Mouse (Mus musculus): Measurements from ENCODE around the gene Lrrc41.

Lrrc41 gene

DNA sequence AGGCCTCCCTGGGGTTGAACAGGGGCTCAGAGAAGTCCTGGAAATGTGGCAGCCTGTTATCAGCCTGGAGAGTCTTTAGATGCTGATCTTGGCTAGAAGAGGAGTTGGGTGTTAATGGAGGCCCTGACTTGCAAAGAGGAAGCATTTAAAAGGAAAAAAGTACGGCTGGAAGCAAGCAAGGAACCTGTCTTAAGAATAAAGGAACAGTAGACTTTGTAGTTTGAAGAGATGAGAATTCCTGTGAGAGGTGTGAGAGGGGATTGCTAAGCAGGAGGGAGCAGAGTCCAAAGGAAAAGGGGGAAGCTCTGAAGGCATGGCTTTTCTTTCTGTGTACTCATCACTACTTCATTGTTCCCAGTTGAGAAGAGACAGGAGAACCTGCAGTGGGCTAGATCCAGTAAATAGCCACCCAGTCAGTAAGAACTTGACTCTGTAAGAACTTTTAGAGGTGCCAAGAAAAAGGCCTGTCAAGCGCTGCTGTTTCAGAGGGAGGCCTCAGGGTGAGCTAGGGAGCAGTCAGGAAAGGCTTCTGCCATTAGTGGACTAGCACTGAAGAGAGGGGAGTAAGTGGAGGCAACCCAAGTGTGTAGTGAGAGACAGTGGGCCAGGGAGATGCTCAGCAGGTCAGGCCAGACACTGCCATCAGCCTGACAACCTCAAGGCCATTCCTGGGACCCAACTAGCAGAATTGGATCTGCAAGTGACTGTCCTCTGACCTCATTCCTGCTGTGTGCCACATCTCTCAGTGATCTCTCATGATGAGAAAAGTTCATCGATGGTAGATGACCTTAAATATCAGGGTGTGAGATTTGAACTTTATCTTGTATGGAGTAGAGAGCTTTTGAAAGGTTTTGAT lies 2.4 kb downstream of the Lrrc41 start:
- DNase-seq (ENCODE audit: low spot score) = peak; percentile 45

DNA sequence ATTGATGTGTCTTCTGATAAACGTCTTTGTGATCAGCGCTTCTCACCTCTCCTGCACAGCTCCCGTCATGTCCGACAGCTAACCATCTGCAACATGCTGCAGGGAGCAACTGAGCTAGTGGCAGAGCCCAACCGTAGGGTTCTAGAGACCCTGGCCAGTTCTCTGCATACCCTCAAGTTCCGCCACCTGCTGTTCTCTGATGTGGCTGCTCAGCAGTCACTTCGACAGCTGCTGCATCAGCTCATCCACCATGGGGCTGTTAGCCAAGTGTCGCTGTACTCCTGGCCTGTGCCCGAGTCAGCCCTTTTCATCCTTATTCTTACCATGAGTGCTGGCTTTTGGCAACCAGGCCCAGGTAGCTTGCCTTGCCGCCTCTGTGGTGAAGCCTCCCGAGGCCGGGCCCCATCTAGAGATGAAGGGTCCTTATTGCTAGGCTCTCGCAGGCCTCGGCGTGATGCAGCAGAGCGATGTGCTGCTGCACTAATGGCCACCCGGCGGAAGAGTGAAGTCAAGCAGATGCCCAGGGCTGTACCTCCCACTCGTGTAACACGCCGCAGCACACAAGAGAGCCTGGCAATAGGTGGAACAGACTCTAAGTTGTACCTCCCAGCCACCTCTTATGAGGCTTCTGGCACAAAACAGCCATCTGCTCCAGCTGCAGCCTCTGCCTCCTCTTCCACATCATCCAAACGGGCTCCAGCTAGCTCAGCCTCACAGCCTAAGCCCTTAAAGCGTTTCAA lies 13.6 kb downstream of the Lrrc41 start:
- DNase-seq (ENCODE audit: low spot score) = no peak

DNA sequence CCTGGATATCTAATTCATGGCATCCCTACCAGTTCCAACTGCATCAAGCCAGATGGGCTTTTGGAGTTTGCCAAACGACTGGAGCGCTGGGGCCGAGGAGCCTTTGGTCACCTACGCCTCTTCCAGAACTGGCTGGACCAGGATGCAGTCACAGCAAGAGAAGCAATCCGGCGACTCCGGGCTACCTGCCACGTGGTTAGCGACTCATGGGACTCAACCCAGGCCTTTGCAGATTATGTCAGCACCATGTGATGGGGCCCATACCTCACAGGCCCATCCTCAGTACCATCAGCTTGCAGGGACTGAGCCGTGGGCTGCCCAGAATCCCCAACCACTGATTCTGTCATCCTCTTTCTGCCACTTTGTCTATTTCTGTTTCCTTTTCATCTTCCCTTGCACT lies 21.2 kb downstream of the Lrrc41 start:
- no peak for DNase-seq (ENCODE audit: low spot score)

DNA sequence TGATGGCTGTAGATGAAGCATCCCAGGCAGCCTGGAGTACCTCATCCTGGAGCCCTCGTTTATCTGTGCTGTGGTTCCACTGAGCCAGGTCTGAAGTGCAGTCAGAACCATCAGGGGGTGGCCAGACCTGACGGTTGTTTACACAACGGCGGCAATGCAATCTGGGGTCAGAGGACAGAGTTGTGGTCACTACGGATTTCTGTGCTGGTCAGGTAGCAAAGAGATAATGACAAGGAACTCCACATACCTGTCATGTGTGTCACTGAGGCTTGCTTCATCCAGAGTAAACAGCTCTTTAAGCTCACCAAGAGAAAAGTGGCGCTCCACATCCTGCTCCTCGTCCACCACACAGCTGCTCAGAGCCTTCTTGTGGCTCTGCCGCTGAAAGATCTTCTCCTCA lies 22.1 kb downstream of the Lrrc41 start:
- no peak for DNase-seq (ENCODE audit: low spot score)

DNA sequence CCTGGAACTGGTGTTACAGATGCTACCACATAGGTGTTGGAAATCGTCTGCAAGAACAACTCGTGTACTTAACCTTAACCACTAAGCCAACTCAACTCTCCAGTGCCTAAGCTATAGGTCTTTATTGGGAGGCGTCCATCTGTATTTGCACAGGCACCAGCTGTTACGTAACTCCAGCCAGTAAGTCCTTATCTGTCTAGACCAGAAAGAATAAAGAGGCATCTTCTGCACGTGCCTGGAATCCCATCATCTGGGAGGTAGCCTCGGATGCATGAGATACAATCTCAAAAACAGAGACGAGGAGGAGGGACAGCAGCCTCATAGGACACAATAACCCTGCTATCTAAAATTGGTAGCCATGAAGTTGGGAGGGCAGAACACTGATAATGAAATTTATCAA lies 25.9 kb downstream of the Lrrc41 start:
- DNase-seq (ENCODE audit: low spot score) = peak; percentile 60

DNA sequence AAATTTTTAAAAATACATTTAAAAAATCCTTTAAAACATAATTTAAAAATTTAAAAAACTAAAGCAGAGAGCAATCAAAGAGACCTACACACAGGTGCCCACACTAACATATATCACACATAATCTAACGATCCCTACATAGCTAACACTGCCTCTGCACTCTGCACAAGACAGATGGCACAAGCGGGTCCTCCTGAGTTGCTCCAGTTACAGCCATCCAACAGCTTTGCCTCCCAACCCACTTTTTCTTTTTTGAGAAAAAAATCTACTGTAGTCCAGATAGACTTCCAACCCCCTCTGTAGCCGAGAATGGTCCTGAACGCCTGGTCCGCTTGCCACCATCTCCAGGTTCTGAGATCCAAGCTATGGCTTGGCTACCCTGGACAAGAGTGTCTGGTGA lies 30.2 kb downstream of the Lrrc41 start:
- no peak for DNase-seq (ENCODE audit: low spot score)

DNA sequence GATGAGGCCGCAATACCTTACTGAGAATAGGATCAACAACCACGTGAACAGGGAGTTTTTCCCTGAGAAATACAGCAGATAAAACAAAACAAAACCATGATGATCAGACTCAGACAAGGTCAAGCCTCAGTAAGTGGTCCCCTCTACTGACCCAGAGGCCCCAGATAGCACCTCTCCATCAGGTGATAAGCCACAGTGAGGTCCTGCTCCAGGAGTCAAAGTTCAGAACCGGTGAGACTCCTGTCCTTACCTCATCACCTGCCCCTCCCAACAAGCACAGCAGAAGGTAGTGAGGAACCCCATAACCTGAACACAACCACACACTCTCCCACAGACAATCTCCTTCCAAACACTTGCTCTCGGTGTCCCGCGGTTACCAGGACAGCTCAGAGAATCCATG lies 35.6 kb downstream of the Lrrc41 start:
- no peak for DNase-seq (ENCODE audit: low spot score)

DNA sequence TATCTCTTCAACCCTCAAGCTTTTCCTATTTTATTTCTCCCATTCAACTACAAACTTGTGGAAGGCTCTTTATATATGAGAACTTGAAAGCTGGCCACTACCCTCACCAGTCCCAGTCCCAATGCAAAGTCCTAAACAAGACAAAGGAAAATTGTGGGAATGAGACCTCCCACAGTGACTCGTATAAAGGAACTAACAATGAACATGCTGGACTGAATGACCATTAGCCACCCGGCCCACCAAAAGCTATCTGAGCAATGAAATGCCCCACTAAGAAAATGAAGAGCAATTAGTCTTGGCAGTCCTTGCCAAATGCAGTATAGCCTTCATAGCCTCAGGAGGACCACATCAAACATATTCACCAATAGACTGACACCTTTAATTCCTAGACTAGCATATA lies 36.4 kb downstream of the Lrrc41 start:
- DNase-seq (ENCODE audit: low spot score) = no peak

DNA sequence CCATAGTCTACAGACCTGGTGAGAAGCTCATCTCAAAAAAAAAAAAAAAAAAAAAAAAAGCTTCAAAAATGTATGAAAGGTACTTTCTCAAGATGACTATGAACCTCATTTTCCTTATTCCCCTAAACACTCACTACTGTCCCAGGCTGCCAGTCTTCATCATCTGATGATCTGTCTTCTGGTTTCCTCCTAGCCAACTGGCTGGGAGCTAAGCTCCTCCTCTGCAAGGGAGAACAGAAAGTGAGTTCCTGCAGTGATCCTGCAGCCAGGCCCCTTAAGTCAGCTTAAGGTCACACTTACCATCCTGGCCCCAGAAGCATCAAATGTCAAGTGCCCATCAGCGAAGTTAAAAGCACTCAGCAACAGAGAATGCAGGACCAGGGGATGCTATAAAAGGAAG lies 47.7 kb downstream of the Lrrc41 start:
- DNase-seq (ENCODE audit: low spot score) = peak; percentile 46

DNA sequence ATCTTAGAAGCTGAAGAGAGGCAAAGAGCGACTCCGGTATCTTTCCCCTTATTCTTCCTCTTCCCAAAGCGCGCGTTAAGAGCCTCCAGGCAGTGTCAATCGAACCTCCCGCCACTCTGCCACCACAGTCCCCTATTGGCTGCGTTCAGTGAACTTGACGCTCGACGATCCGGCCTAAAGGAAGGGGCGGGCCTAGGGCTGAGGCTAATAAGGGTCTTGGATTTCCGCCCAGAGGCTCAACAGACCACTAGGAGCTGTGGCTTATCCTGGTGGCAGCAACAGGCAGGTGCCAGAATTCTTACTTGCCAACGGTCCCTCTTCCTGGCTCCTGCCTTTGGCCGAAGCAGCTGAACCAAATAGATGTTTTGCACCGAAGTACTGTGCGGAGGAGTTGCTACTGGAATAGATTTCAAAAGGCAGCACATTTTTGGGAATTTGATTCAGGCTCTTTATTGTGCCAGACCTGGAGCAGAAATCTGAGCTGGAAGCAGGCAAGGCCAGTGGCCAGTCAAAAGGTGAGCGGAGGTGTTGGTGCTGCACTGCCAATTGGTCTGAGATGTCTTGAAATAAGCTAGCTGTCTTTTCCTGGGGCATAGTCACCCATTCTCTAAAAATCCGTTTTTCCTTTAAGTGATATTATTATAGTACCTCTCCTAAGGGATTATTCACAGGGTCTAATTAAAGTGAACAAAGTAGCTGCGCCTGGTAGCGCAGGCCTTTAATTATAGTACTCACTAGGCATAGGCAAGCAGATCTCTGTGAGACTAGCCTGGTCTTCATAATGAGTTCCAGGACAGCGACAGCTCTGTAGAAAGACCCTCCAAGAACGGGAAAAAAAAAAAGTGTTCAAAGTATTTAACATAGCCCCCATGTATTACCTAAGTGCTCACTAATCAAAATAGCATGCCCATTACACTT lies 48.8 kb downstream of the Lrrc41 start, which contains the start of the genes Rad54l and Pomgnt1:
TSS of gene Rad54l (minus strand) at position 89 of the 918 bp plus-strand sequence.
TSS of gene Pomgnt1 (plus strand) at position 239 of the 918 bp plus-strand sequence.
- peak; percentile 90 for DNase-seq (ENCODE audit: low spot score)

DNA sequence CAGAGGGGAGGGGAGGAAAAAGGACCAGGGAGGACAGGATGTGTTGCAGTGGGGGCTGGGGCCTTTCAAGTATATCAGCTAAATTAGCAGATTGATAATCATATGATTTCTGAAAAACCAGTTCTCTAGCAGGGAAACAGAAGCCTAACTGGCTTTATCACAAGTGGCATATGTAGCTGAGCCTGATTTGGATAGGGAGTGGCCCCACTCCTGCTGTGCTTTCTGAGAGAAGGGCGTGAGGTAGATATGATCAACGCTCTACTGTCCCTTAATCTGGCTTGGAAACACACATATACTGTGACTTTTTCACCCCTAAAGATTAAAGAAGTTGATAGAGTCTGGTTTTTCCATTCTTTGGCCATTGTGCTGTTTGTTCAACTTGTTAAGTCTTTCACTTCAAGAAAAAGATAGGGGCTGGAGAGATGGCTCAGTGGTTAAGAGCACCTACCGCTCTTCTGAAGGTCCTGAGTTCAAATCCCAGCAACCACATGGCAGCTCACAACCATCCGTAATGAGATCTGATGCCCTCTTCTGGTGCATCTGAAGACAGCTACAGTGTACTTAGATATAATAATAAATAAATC lies 50.8 kb downstream of the Lrrc41 start:
- peak; percentile 50 for DNase-seq (ENCODE audit: low spot score)

DNA sequence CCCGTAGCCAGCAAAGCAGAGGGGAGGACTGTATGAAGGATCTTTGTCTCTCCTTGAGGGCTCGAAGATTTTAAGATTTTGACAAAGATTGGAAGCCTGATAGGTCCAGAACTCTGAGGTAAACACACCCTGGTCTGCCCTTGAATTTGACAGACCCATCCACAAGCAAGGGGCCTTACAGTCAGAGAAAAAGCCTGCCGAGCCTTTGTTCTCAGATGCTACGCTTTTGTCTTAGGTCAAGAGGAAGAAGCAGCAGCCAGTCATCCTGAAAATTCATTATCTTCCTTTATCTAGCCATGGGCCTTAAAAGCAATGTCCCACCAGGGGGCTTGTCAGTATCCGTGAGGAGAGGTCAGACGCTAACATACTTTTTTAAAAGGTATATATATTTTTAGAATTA lies 52.9 kb downstream of the Lrrc41 start:
- no peak for DNase-seq (ENCODE audit: low spot score)

DNA sequence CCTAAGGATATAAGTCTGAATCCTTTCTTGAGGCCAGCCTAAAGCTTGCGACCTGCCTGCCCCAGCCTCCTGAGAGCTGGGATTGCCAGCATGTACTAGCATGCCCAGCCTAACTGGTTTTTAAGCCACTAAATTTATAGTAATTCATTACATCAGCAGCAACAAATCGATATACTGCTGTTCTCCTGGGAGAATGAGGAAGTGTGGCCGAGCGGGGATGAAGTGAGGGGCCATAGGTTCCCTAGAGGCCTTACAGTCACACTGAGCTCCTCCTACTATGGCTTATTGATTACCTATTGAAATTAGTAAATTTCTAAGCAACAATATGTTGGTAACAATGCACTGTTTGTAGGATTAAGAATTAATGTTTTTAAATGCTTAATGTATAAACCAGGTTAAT lies 58.1 kb downstream of the Lrrc41 start:
- no peak for DNase-seq (ENCODE audit: low spot score)

DNA sequence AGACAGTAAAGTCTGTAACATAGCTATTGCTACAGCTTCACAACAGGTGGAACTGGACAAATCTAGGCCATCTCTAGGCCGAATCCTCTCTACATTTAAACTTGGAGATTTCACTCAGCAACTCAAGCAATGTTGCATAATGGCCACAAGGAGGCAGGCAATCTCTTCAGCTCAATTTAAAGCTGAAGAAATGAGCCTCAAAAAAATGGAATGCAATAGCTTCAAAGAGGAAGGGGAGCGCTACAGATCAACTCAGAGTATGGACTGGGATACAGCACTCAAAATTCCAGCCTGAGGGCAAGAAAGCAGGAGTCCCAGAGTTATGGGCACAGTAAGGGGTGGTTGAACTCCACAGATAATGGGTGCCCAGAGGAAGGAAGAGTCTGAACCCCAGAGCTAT lies 59.9 kb downstream of the Lrrc41 start:
- DNase-seq (ENCODE audit: low spot score) = no peak

DNA sequence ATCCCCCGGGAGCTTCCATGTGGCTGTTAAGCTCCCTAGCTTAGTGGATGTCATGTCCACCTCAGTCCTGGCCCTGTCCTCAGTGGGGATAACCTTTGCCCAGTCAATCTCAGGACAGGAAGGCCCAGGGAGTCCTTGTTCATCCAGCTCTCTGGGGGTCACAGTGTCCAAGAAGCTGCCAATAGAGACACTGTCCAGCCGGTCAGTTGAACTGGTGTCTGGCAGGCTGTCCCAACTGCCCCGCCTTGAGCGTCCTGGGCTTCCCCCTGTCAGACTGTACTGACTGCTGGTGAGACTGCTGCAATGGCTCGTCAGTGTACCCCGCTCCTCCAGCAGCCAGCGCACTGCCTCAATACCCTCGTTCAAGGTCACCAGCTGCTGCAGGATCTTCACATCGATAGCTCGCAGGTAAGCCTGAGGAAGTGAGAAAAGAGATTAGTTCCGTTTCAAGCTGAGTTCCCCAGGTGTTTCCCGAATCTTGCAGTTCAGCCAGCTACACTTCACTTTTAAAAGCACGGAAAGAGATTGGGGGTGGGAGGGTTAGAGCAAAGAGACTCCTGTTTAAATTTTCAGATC lies 62.4 kb downstream of the Lrrc41 start:
- no peak for DNase-seq (ENCODE audit: low spot score)

DNA sequence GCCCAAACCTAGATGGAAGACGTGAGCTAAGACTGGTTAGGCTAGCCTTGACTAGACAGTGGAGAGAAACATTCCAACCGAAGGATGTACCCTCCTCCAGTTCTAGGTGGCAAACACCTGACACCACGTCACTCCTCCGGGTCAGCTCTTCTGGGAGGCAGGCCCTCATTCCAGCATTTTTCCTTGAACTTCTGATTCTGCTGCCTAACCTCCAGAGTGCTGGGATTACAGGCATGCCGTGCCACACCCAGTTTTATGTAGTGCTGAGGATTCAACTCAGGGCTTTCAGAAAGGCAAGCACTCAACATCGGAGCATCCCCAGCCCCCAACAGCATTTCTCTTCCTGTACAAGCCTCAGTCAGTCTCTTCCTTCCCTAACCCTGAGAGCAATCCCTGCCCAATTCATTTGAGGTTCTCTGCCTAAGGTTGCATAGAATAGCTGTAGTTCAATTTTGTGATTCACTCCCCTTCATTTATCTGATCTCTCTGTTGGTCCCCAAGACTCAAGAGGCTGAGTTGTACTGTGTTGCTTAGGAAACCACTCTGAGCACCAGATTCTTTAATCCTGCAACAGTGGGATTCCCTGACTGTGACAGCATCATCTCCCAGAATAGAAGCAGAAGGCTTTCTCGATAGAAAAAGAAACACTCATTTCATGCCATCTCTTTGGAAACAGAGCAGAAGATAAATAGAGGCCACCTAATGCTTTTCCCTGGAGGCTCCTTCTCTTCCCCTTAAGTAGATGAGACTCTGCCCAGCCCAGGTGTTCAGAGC lies 65.9 kb downstream of the Lrrc41 start:
- no peak for DNase-seq (ENCODE audit: low spot score)

DNA sequence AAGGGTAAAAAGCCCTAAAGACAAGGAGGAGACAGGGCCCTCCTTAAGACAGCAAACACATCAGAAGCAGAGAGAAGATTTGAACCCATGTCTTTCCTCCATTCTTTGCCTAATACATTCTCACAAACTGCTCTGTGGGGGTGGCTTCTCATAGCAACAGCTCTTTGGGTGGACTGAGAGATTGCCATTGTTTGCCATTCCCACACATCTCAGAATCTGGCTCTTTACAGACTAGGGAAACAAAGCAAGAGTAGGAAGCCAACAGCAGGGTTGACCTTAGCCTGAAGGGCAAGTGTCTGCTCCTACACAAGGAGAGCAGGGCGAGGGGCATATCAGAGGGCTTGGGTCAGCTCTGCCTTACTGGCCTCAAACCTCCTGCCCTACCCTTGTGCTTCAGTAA lies 66.7 kb downstream of the Lrrc41 start:
- no peak for DNase-seq (ENCODE audit: low spot score)

DNA sequence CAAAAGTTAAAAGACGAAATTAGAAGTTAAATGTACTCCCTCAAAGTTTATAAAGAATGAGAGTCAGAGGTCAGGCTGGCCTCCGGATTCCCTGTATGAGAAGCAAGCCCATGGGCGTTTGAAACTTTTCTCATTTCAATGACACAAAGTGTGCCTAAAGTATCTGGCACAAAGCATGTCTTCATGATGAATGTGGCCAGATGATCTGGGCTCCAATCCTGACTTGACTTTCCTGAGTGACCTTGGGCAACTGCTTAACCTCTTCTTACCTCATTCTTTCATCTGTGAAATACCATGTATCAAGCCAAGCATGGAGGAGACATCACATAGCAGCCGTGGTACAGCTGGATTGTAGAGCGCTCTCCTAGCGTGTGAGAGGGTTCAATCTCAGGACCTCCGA lies 67.2 kb downstream of the Lrrc41 start:
- no peak for DNase-seq (ENCODE audit: low spot score)

DNA sequence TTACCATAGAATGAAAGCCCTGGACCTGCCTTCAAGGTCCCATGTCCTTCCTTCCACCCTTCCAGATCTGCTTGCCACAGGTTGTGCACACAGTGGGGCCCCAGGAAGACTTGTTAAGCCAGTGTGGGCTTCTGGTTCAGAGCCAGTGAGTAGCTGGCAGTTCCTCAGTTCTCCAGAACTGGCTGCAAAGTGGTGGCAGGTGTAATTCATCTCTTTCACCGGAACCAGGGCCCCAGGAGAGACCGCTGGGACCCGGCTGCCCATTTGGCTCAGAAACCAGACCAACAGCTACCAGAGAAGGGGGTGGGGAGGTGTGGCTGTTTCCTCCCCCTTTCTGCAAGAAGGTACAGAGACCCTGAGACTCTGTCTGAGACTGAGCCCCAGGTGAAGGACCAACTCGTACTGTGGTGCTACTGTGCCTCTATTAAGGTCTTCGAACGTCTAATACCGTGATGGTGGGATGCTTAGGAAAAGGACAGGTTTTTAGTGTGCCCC lies 68.3 kb downstream of the Lrrc41 start:
- DNase-seq (ENCODE audit: low spot score) = no peak

DNA sequence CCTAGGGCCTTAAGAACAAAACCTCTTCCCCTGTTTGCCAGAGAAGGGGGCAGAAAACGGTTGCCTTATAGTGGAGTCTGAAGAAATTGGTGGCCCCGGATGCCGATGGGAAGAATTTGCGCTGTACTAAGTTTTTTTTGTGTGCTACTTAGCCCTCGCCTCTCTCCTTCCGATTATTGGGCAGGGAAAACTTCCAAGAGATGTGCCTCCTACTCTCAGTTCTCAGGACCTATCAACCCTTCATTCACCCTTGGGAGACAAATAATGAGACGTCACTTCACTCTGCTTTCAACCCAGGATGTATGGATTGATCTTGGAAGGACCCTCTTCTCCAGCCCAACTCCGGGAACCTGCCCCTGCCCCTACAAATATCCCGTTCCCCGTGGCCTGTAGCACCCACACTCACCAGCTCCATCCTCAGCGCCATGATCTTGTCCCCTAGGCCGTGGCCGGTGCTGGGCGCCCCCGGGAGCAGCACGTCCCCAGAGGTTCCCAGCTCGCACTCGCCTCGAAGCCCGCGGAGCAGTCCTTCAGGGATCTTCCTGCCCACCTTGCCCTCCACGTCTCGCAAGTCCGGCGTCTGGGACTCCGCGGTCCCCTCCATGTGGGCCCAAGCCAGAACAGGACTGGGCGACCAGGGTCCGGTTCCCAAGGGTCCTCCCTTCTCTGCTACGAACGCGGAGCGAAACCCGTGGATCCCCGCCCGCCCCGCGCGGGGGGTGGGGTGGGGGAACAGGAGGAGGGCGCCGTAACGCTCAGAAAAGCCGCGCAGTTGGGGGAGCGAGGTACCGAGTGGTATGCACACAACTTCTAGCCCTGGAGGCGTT lies 69.0 kb downstream of the Lrrc41 start:
- no peak for DNase-seq (ENCODE audit: low spot score)

Data from c-Kit-positive CD71-positive TER-119-positive erythroid progenitor cells, embryonic 14.5 days (primary cell).